Mouse (Mus musculus) liver, postnatal 0 days (tissue): ENCODE measurements around the gene Foxn2. TPM values are rescaled to one million over a fixed set of nuclear protein-coding genes. Genes with fewer than 3 reads are reported as not detected.
"Not testable (repeated sequence)": the region's sequence is repeated elsewhere in the genome, so short reads cannot be mapped to it uniquely, and the experiment has no call there.

Experiments used
- ATAC-seq: fragments of 200-750 bp; cut with Nextera tagmentation; 2 replicates; pipeline ENCODE4 v1.8.0; 2017; ENCODE audit warnings: mild to moderate bottlenecking, moderate library complexity
- DNase-seq: peaks from one replicate; pipeline ENCODE4 v3.0.0-alpha.2; 2016
- H3K27ac ChIP-seq: fragments of 300-500 bp; sonication (generic); 2 replicates; pipeline ENCODE4 v1.5.1; 2014; ENCODE audit warnings: antibody characterized with exemption, moderate library complexity, mild to moderate bottlenecking, low read depth
- H3K27me3 ChIP-seq: fragments of 300-500 bp; sonication (generic); 2 replicates; pipeline ENCODE4 v1.6.1; 2014; ENCODE audit warnings: low read length, control low read depth, mixed read lengths; ENCODE audit not compliant: insufficient read depth
- H3K36me3 ChIP-seq: fragments of 300-500 bp; sonication (generic); replicated peaks from 2 replicates; pipeline ENCODE4 v1.6.1; 2014; ENCODE audit warnings: mild to moderate bottlenecking, control low read depth, low read length, moderate library complexity, mixed read lengths; ENCODE audit not compliant: insufficient read depth
- H3K4me1 ChIP-seq: fragments of 300-500 bp; sonication (generic); 2 replicates; pipeline ENCODE4 v1.6.1; 2014; ENCODE audit warnings: antibody characterized with exemption, mild to moderate bottlenecking, control low read depth; ENCODE audit not compliant: insufficient read depth
- H3K4me2 ChIP-seq: fragments of 300-500 bp; sonication (generic); 2 replicates; pipeline ENCODE4 v1.6.1; 2014; ENCODE audit warnings: low read depth, mild to moderate bottlenecking, low read length, moderate library complexity, mixed read lengths
- H3K4me3 ChIP-seq: fragments of 300-500 bp; sonication (generic); 2 replicates; pipeline ENCODE4 v1.5.1; 2014; ENCODE audit warnings: low read depth, low read length
- H3K9ac ChIP-seq: fragments of 300-500 bp; sonication (generic); replicated peaks from 2 replicates; pipeline ENCODE4 v1.6.1; 2014; ENCODE audit warnings: mild to moderate bottlenecking, moderate library complexity
- H3K9me3 ChIP-seq: fragments of 300-500 bp; sonication (generic); 2 replicates; pipeline ENCODE4 v1.6.1; 2016; ENCODE audit warnings: mild to moderate bottlenecking, control low read depth, low read length, mixed read lengths
- CTCF ChIP-seq: sonication (generic); IDR thresholded peaks from 2 replicates; pipeline ENCODE4 v1.5.1; 2016; ENCODE audit warnings: antibody characterized with exemption, low read depth
- EP300 ChIP-seq: IDR thresholded peaks from 2 replicates; pipeline ENCODE4 v1.6.1; 2016; ENCODE audit warnings: antibody characterized with exemption, low read depth, mild to moderate bottlenecking
- WGBS: fragments of 180-500 bp; shearing (Covaris S2); extraction: QIAGEN DNeasy Blood & Tissue Kit; methylation state at CpG from one replicate; pipeline ENCODE4 v1.1.7; 2014; ENCODE audit not compliant: insufficient replicate concordance; 5-methylcytosine and 5-hydroxymethylcytosine counted together
- polyA plus RNA-seq: library from polyadenylated mRNA; unstranded; fragments of >200 nt; fragmentation: Nextera tagmentation; extraction: Ambion mirVana; gene quantifications from 2 replicates; pipeline ENCODE4 v1.2.1, GENCODE M21; 2015

The Foxn2 gene
- polyA plus RNA-seq, 1 experiment from 2014 or later, result 6.6 TPM

- peak overlapping the region; percentile 49 for H3K4me2 ChIP-seq
- WGBS, result 57% methylated on average over 2 of the region's 2 CpGs
- no peak overlapping the region for H3K27ac ChIP-seq
Measured at GRCm38 (mm10) chr17:88430719-88431118, 9.8 kb upstream of the Foxn2 start.

GRCm38 (mm10) chr17:88431486-88431885, 9.0 kb upstream of the Foxn2 start:
- no peak for DNase-seq
- H3K36me3 ChIP-seq, result no peaks in the 10 kb centered on the region
- no peaks in the 10 kb centered on the region for H3K27me3 ChIP-seq
- 0 out of 2 replicates have a peak overlapping the region, but pooled peaks have one; percentile 1 for H3K4me3 ChIP-seq
- H3K4me2 ChIP-seq, result peak overlapping the region; percentile 49
- TF ChIP-seq CTCF (no peak), EP300 (no peak)
- peaks cover 16% of the 10 kb centered on the region for H3K4me1 ChIP-seq
- 38% methylated on average over 12 of the region's 12 CpGs for WGBS
- peak overlapping the region; percentile 9; the same call in 1 of the 2 replicates for H3K27ac ChIP-seq
- peak; percentile 54 for ATAC-seq
- H3K9ac ChIP-seq, result no peak overlapping the region
- no peaks in the 10 kb centered on the region for H3K9me3 ChIP-seq

More at GRCm38 (mm10) chr17:88430719-88431118, 9.8 kb upstream of the Foxn2 start:
- Histone ChIP-seq H3K27me3 (no peaks in the 10 kb centered on the region), H3K9ac (no peak overlapping the region), H3K4me3 (no peak overlapping the region), H3K36me3 (no peaks in the 10 kb centered on the region), H3K9me3 (no peaks in the 10 kb centered on the region), H3K4me1 (peaks cover 16% of the 10 kb centered on the region)
- ATAC-seq (peak; percentile 95), DNase-seq (peak; percentile 34)
- peak; percentile 45 for TF ChIP-seq CTCF
- TF ChIP-seq EP300, result peak; percentile 87

GRCm38 (mm10) chr17:88431987-88432386, 8.5 kb upstream of the Foxn2 start:
- Histone ChIP-seq H3K4me1 (peaks cover 16% of the 10 kb centered on the region), H3K36me3 (no peaks in the 10 kb centered on the region), H3K9me3 (no peaks in the 10 kb centered on the region), H3K9ac (no peak overlapping the region), H3K27me3 (no peaks in the 10 kb centered on the region), H3K4me3 (0 out of 2 replicates have a peak overlapping the region, but pooled peaks have one; percentile 1), H3K4me2 (peak overlapping the region; percentile 49), H3K27ac (no peak overlapping the region)
- ATAC-seq (peak; percentile 49; the same call in 1 of the 2 replicates), DNase-seq (no peak)
- WGBS, result 72% methylated on average over 10 of the region's 10 CpGs
- TF ChIP-seq CTCF (no peak), EP300 (no peak)

- peaks cover 24% of the 10 kb centered on the region for H3K4me1 ChIP-seq
- no peaks in the 10 kb centered on the region for H3K27me3 ChIP-seq
- H3K9me3 ChIP-seq, result 0 out of 2 replicates have a peak, but pooled peaks cover 3% of the 10 kb centered on the region
- no peak overlapping the region for H3K4me3 ChIP-seq
- WGBS, result 61% methylated on average over 10 of the region's 10 CpGs
- H3K9ac ChIP-seq, result no peak overlapping the region
- TF ChIP-seq EP300 (no peak), CTCF (no peak)
- H3K36me3 ChIP-seq, result no peaks in the 10 kb centered on the region
- H3K4me2 ChIP-seq, result no peak overlapping the region
- DNase-seq (no peak), ATAC-seq (no peak)
- no peak overlapping the region for H3K27ac ChIP-seq
Measured at GRCm38 (mm10) chr17:88435322-88435721, 5.2 kb upstream of the Foxn2 start.

DNA sequence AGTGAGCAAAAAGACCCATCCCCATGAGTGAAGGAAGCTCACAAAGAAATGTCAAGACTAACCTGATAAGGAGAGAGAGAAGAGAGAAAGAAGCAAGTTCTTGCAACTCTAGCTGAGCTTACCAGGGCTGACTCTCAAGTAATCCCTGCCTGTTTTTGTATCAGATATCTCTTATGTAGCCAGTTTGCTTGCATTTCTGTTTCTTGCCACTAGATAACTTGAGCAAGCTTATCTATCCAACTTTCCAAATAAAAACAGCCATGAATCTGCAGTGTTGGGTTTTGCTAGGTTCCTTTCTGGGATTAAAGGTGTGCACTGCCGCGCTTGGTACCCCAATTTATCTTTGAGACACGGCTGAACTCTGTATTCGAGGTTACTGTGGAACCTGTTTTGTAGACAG, 4.2 kb upstream of the Foxn2 start:
- Histone ChIP-seq H3K4me3 (no peak overlapping the region), H3K4me1 (peaks cover 21% of the 10 kb centered on the region), H3K9me3 (0 out of 2 replicates have a peak, but pooled peaks cover 3% of the 10 kb centered on the region), H3K27ac (no peak overlapping the region), H3K9ac (no peak overlapping the region), H3K27me3 (no peaks in the 10 kb centered on the region), H3K4me2 (no peak overlapping the region), H3K36me3 (no peaks in the 10 kb centered on the region)
- 91% methylated on average over 4 of the region's 4 CpGs for WGBS
- TF ChIP-seq CTCF, result no peak
- TF ChIP-seq EP300, result no peak
- DNase-seq (no peak), ATAC-seq (no peak)

- H3K36me3 ChIP-seq, DNase-seq, H3K27ac ChIP-seq, H3K27me3 ChIP-seq, H3K4me3 ChIP-seq, H3K9ac ChIP-seq, H3K9me3 ChIP-seq, ATAC-seq, H3K4me2 ChIP-seq: not testable (repeated sequence)
- H3K4me1 ChIP-seq, result peaks cover 16% of the 10 kb centered on the region
- WGBS, result 89% methylated on average over 5 of the region's 5 CpGs
Measured at GRCm38 (mm10) chr17:88436749-88437148, 3.8 kb upstream of the Foxn2 start.

DNA sequence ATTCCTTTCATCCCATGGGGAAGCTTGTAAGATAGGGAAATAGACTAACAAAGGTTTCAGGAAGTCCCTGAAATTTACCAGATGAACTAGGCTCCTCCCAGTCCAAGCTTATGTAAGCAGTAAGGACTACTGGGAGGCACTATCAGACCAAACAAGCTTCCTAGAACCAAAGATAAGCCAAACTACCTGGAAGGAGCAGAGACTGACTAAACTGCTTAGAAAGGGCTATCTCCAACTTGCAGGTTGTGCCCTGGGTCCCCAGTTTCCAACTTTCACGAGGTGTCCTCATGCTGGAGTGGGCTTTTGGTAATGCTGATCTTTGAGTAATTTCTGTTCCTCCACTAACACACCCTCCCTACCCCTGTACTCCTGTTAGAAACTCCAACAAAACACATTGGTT, 3.1 kb upstream of the Foxn2 start:
- TF ChIP-seq CTCF (no peak), EP300 (peak; percentile 39; the same call in 1 of the 2 replicates)
- H3K27ac ChIP-seq, result no peak overlapping the region
- H3K36me3 ChIP-seq, result no peaks in the 10 kb centered on the region
- peaks cover 10% of the 10 kb centered on the region for H3K4me1 ChIP-seq
- WGBS, result 52% methylated on average over 1 of the region's 1 CpGs
- DNase-seq (no peak), ATAC-seq (no peak)
- H3K9me3 ChIP-seq, result 0 out of 2 replicates have a peak, but pooled peaks cover 3% of the 10 kb centered on the region
- H3K4me2 ChIP-seq, result no peak overlapping the region
- no peak overlapping the region for H3K9ac ChIP-seq
- no peaks in the 10 kb centered on the region for H3K27me3 ChIP-seq
- no peak overlapping the region for H3K4me3 ChIP-seq
